Mouse (Mus musculus) stomach, embryonic 15.5 days (tissue): ENCODE data around the gene Cacna2d3. TPM values are rescaled to one million over a fixed set of nuclear protein-coding genes. Genes with fewer than 3 reads are reported as not detected.

Source experiments
- ATAC-seq: fragments of 200-750 bp; cut with Nextera tagmentation; 2 replicates; pipeline ENCODE4 v1.8.0; 2017; ENCODE audit warnings: low read depth, moderate number of reproducible peaks, moderate TSS enrichment; ENCODE audit not compliant: insufficient read depth, low FRiP score
- H3K27ac ChIP-seq: fragments of 300-500 bp; sonication (generic); 2 replicates; pipeline ENCODE4 v1.5.1; 2015; ENCODE audit warnings: mild to moderate bottlenecking, inconsistent platforms
- H3K27me3 ChIP-seq: fragments of 300-500 bp; sonication (generic); replicated peaks from 2 replicates; pipeline ENCODE4 v1.6.1; 2015; ENCODE audit warnings: inconsistent platforms
- H3K36me3 ChIP-seq: fragments of 300-500 bp; sonication (generic); 2 replicates; pipeline ENCODE4 v1.6.1; 2015; ENCODE audit warnings: inconsistent platforms
- H3K4me1 ChIP-seq: fragments of 300-500 bp; sonication (generic); 2 replicates; pipeline ENCODE4 v1.6.1; 2015; ENCODE audit warnings: inconsistent platforms
- H3K4me2 ChIP-seq: fragments of 300-500 bp; sonication (generic); 2 replicates; pipeline ENCODE4 v1.6.1; 2015; ENCODE audit warnings: mild to moderate bottlenecking, inconsistent platforms
- H3K4me3 ChIP-seq: fragments of 300-500 bp; sonication (generic); replicated peaks from 2 replicates; pipeline ENCODE4 v1.5.1; 2015; ENCODE audit warnings: inconsistent platforms
- H3K9ac ChIP-seq: fragments of 300-500 bp; sonication (generic); 2 replicates; pipeline ENCODE4 v1.6.1; 2015; ENCODE audit warnings: inconsistent platforms
- H3K9me3 ChIP-seq: fragments of 300-500 bp; sonication (generic); 2 replicates; pipeline ENCODE4 v1.6.1; 2016; ENCODE audit warnings: inconsistent platforms
- WGBS: fragments of 180-500 bp; shearing (Covaris S2); methylation state at CpG from one replicate; pipeline ENCODE4 v1.1.7; 2015; 5-methylcytosine and 5-hydroxymethylcytosine counted together
- polyA plus RNA-seq: library from polyadenylated mRNA; unstranded; fragments of >200 nt; fragmentation: Nextera tagmentation; extraction: Ambion mirVana; gene quantifications from 2 replicates; pipeline ENCODE4 v1.2.1, GENCODE M21; 2015

Cacna2d3 gene
- polyA plus RNA-seq, 1 experiment from 2014 or later, result 1.6 TPM

DNA sequence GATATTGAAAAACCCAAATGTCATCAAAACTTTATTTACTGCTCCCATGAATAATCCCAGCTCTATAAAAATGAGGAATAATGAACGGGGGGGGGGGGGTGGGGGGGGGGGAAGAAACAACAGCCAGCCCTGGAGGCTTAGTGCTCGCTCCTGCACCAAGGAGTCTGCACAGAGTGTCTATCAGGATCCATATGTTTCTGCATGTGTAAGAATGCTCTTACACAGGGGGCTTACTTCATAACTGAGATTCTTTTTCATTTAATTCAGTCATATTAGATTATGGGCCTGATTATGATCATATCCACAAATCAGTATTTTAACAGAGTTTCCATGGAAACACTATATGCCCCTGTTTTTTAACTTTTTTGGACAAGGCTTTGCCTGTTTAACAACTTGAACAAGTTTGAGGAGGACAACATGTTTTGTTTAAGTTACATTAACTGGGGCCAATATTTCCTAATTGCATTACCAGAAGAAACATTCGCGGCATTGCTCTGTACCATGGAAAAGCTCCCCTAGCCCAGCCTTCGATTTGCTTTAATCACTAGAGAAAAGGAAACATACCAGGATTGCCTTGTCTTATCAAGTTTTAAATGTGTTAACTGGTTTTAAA lies 716.3 kb downstream of the Cacna2d3 start:
- WGBS, result 83% methylated on average over 5 of the region's 5 CpGs
- Histone ChIP-seq H3K27ac (no peak overlapping the region), H3K36me3 (no peaks in the 10 kb centered on the region), H3K4me3 (no peak overlapping the region), H3K9me3 (no peaks in the 10 kb centered on the region), H3K4me2 (no peak overlapping the region), H3K4me1 (no peaks in the 10 kb centered on the region), H3K9ac (no peak overlapping the region), H3K27me3 (no peaks in the 10 kb centered on the region)
- no peak for ATAC-seq

DNA sequence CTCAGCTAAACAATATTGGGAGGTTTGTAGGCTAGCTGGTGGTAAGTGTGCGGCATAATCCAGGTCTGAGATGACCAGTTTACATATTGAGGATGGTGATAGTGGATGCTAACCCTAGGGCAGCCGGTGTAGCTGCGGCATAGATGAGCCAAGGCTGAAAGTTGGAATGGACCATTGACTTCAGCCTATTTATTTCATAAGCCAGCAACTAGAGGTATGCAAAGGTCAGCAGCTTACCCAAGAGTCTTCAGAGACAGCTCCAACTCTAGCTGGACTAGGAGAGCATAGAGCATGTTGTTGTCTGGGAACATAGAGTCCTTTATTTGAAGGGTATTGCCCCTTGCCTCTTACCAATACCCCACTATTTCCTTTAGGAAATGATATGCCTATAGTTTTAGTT lies 725.1 kb downstream of the Cacna2d3 start:
- Histone ChIP-seq H3K9me3 (no peaks in the 10 kb centered on the region), H3K36me3 (no peaks in the 10 kb centered on the region), H3K4me2 (no peak overlapping the region), H3K27me3 (no peaks in the 10 kb centered on the region), H3K27ac (no peak overlapping the region), H3K4me1 (no peaks in the 10 kb centered on the region), H3K9ac (no peak overlapping the region), H3K4me3 (no peak overlapping the region)
- ATAC-seq, result no peak
- WGBS, result 93% methylated on average over 3 of the region's 3 CpGs

- no peak overlapping the region for H3K27ac ChIP-seq
- no peaks in the 10 kb centered on the region for H3K36me3 ChIP-seq
- H3K4me2 ChIP-seq, result no peak overlapping the region
- no peaks in the 10 kb centered on the region for H3K27me3 ChIP-seq
- no peak for ATAC-seq
- no peaks in the 10 kb centered on the region for H3K9me3 ChIP-seq
- no peak overlapping the region for H3K9ac ChIP-seq
- H3K4me1 ChIP-seq, result no peaks in the 10 kb centered on the region
- 76% methylated on average over 7 of the region's 7 CpGs for WGBS
- no peak overlapping the region for H3K4me3 ChIP-seq
Measured at GRCm38 (mm10) chr14:28988211-28988900, 733.3 kb downstream of the Cacna2d3 start.

DNA sequence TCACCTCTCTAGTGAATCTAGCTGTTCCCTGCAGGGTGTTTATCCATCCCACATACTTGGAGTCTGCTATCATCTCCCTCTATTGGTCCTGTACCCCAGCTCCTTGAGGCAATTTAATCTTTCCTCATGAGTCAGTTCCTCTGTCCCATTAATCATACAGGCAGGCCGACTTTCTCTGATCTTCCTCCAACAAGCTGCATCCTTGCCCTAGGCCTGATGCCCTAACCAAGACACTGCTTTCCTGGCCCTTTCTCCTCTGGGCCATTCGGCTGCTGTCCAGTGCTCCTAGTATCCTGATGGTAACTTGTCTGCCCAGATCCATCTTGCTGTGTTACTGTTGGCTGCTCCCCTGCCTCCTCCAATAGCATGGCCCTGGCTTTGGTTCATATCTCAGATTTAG lies 737.4 kb downstream of the Cacna2d3 start:
- Histone ChIP-seq H3K4me3 (no peak overlapping the region), H3K4me2 (no peak overlapping the region), H3K4me1 (no peaks in the 10 kb centered on the region), H3K9ac (no peak overlapping the region), H3K9me3 (no peaks in the 10 kb centered on the region), H3K27ac (no peak overlapping the region), H3K27me3 (no peaks in the 10 kb centered on the region), H3K36me3 (no peaks in the 10 kb centered on the region)
- ATAC-seq, result no peak
- 65% methylated on average over 2 of the region's 2 CpGs for WGBS

GRCm38 (mm10) chr14:28980482-28980881 lies 741.2 kb downstream of the Cacna2d3 start:
- Histone ChIP-seq H3K4me1 (no peaks in the 10 kb centered on the region), H3K9ac (no peak overlapping the region), H3K36me3 (no peaks in the 10 kb centered on the region), H3K9me3 (no peaks in the 10 kb centered on the region), H3K27ac (no peak overlapping the region), H3K27me3 (no peaks in the 10 kb centered on the region), H3K4me2 (no peak overlapping the region), H3K4me3 (no peak overlapping the region)
- no peak for ATAC-seq
- WGBS, result 40% methylated on average over 3 of the region's 3 CpGs

- ATAC-seq, result no peak
- no peak overlapping the region for H3K4me2 ChIP-seq
- H3K9me3 ChIP-seq, result no peaks in the 10 kb centered on the region
- no peak overlapping the region for H3K4me3 ChIP-seq
- H3K27me3 ChIP-seq, result no peaks in the 10 kb centered on the region
- H3K27ac ChIP-seq, result no peak overlapping the region
- 70% methylated on average over 2 of the region's 2 CpGs for WGBS
- H3K9ac ChIP-seq, result no peak overlapping the region
- no peaks in the 10 kb centered on the region for H3K36me3 ChIP-seq
- H3K4me1 ChIP-seq, result no peaks in the 10 kb centered on the region
Measured at GRCm38 (mm10) chr14:28979230-28979629, 742.4 kb downstream of the Cacna2d3 start.

DNA sequence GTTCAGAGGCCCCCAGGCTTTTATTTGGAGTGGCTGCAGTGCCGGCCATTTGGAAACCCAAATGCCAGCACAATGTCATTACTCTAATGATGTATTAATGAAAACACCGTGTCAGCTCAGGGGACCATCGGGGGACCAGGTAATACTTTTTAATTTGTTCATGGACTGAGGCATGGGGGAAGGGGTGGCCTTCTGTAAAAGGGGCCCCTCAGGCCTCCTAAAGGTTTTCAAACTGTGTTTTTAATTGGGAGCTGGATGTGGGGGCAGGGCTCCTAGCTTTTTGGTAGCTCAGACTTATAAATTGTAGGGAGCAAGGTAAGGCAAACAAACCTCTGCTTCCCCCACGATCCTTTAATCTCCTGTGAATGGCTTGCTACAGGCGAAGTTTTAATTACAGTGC lies 749.0 kb downstream of the Cacna2d3 start:
- no peak overlapping the region for H3K4me2 ChIP-seq
- H3K4me3 ChIP-seq, result no peak overlapping the region
- no peaks in the 10 kb centered on the region for H3K36me3 ChIP-seq
- H3K27me3 ChIP-seq, result no peaks in the 10 kb centered on the region
- H3K4me1 ChIP-seq, result no peaks in the 10 kb centered on the region
- WGBS, result 35% methylated on average over 5 of the region's 5 CpGs
- no peaks in the 10 kb centered on the region for H3K9me3 ChIP-seq
- no peak for ATAC-seq
- H3K27ac ChIP-seq, result no peak overlapping the region
- H3K9ac ChIP-seq, result no peak overlapping the region

DNA sequence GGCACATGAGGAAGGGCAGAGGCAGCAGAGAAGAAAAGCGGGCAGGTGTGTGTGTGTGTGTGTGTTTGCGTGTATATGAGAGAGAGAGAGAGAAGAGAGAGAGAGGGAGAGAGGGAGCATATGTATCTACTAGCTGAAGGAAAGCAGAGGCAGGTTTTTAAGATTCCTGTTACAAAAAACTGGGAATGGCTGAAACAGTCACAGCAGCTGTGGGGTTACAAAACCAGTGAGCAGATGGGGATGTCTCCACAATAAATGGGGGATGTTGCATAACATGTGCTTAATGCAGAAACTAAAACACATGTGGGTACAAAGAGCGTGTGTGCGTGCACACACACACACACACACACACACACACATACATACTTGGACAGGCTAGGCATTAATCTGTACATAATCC lies 752.4 kb downstream of the Cacna2d3 start:
- Histone ChIP-seq H3K9me3 (no peaks in the 10 kb centered on the region), H3K4me2 (no peak overlapping the region), H3K4me3 (no peak overlapping the region), H3K4me1 (no peaks in the 10 kb centered on the region), H3K27ac (no peak overlapping the region), H3K27me3 (no peaks in the 10 kb centered on the region), H3K36me3 (no peaks in the 10 kb centered on the region), H3K9ac (no peak overlapping the region)
- WGBS, result 81% methylated on average over 4 of the region's 4 CpGs
- no peak for ATAC-seq

- no peaks in the 10 kb centered on the region for H3K36me3 ChIP-seq
- no peak overlapping the region for H3K4me3 ChIP-seq
- H3K27ac ChIP-seq, result no peak overlapping the region
- no peaks in the 10 kb centered on the region for H3K27me3 ChIP-seq
- H3K4me1 ChIP-seq, result no peaks in the 10 kb centered on the region
- no peak overlapping the region for H3K9ac ChIP-seq
- no peak overlapping the region for H3K4me2 ChIP-seq
- no peak for ATAC-seq
- H3K9me3 ChIP-seq, result no peaks in the 10 kb centered on the region
Measured at GRCm38 (mm10) chr14:28966881-28967280, 754.8 kb downstream of the Cacna2d3 start.

GRCm38 (mm10) chr14:28961379-28961778 lies 760.3 kb downstream of the Cacna2d3 start:
- Histone ChIP-seq H3K9ac (no peak overlapping the region), H3K27me3 (no peaks in the 10 kb centered on the region), H3K27ac (no peak overlapping the region), H3K4me2 (no peak overlapping the region), H3K36me3 (no peaks in the 10 kb centered on the region), H3K4me3 (no peak overlapping the region), H3K4me1 (no peaks in the 10 kb centered on the region), H3K9me3 (no peaks in the 10 kb centered on the region)
- ATAC-seq, result no peak
- WGBS, result 84% methylated on average over 5 of the region's 5 CpGs

DNA sequence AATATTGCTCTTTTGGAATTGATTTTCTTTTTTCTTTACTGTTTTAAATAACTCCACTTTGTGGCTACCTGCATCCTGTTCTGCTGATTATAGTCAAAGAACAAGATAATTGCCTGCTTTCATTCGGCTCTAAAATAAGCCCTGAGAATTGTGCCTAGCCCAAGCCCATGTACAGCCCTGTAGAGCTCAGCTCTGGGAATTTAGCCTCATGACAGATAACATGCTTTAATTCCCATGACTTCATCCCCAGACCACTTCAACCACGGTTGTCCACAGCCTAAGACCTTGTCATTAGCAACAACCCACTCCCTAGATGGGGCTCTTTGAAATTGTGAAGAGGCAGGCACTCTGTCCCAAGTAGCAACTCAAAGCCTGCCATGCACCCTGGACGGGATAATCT lies 762.6 kb downstream of the Cacna2d3 start:
- Histone ChIP-seq H3K9ac (no peak overlapping the region), H3K4me3 (no peak overlapping the region), H3K27ac (no peak overlapping the region), H3K27me3 (no peaks in the 10 kb centered on the region), H3K9me3 (no peaks in the 10 kb centered on the region), H3K36me3 (no peaks in the 10 kb centered on the region), H3K4me2 (no peak overlapping the region), H3K4me1 (no peaks in the 10 kb centered on the region)
- no peak for ATAC-seq
- WGBS, result 53% methylated on average over 3 of the region's 3 CpGs

- Histone ChIP-seq H3K36me3 (no peaks in the 10 kb centered on the region), H3K9ac (no peak overlapping the region), H3K27me3 (no peaks in the 10 kb centered on the region), H3K9me3 (no peaks in the 10 kb centered on the region), H3K4me2 (no peak overlapping the region), H3K4me1 (no peaks in the 10 kb centered on the region), H3K4me3 (no peak overlapping the region), H3K27ac (no peak overlapping the region)
- ATAC-seq, result no peak; the same call in 1 of the 2 replicates
- 26% methylated on average over 6 of the region's 6 CpGs for WGBS
Measured at GRCm38 (mm10) chr14:28958131-28959015, 763.3 kb downstream of the Cacna2d3 start.
